Mouse (Mus musculus): ENCODE results near the gene Nrxn3. TPM values are rescaled to one million over a fixed set of nuclear protein-coding genes. Genes with fewer than 3 reads are reported as not detected.

Nrxn3 gene
- polyA plus RNA-seq, 1 experiment from 2014 or later, result 88.1 TPM

DNA sequence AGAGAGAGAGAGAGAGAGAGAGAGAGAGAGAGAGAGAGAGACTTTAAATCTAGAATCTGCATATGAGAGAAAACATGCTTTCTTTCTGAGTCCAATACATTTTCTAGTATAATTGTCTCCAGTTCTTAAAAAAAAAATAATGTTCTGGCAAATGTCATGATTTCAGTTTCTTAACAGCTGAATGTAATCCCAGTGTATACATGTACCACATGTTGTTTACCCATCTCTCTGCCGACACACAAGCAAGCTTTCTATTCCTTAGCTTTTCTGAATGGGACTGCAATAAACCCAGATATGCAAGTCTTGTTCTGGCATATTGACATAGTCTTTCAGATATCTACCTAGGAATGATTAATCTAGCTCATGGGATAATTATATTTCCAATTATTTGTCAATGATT is 1256.5 kb downstream of the Nrxn3 start:
- Histone ChIP-seq H3K4me2 (replicated peaks) (no peak overlapping the region), H3K27ac (no peak overlapping the region), H3K4me1 (replicated peaks) (peaks cover 17% of the 10 kb centered on the region), H3K9ac (replicated peaks) (no peak overlapping the region), H3K9me3 (no peaks in the 10 kb centered on the region), H3K36me3 (no peaks in the 10 kb centered on the region), H3K27me3 (no peaks in the 10 kb centered on the region), H3K4me3 (replicated peaks) (no peak overlapping the region)
- ATAC-seq, result no peak
- 92% methylated on average over 1 of the region's 1 CpGs for WGBS

DNA sequence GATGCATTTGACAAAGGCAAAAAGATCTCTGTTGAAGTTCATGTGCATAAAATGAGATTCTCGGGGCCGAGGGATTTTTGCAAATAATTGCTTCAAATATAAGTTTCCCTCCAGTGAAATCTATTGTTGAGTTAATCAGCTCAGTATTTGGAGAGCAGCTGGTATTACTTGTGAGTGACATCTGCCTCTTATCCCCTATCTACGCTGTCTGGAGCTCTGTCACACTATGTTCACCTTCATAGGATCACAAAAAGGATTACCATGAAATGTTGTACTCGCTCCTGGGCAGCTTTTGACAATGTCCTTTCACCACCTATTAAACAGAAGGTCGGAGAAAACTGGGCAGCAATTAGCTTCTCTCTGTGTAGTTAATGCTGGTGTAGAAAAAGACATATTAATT is 1259.8 kb downstream of the Nrxn3 start:
- Histone ChIP-seq H3K4me1 (replicated peaks) (peaks cover 19% of the 10 kb centered on the region), H3K27me3 (no peaks in the 10 kb centered on the region), H3K4me2 (replicated peaks) (no peak overlapping the region), H3K27ac (peak overlapping the region; percentile 66), H3K36me3 (no peaks in the 10 kb centered on the region), H3K4me3 (replicated peaks) (no peak overlapping the region), H3K9me3 (no peaks in the 10 kb centered on the region), H3K9ac (replicated peaks) (no peak overlapping the region)
- WGBS, result 13% methylated on average over 5 of the region's 5 CpGs
- ATAC-seq, result peak; percentile 65; the same call in 1 of the 2 replicates

DNA sequence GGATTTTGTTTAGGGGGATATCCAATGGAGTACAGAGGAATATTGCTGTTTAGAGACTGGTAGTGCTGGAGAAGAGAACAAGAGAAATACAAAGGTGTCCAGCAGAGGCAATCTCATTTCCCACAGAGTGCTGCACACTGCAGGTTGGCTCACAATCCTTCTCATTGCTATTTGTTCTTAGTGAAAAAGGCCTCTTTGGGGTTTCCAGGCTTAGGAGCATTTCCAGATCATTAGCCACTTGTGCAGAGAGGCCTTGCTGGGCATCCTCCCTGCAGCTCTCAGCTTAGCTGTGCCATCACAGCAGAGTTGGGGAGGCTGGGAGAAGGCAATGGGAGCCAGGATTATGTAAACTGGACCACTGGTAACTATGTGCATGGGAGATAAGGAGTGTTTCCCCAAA is 1260.7 kb downstream of the Nrxn3 start:
- H3K27ac ChIP-seq, result peak overlapping the region; percentile 66
- ATAC-seq, result no peak
- no peaks in the 10 kb centered on the region for H3K36me3 ChIP-seq

GRCm38 (mm10) chr12:89986219-89986618 is 1263.5 kb downstream of the Nrxn3 start:
- Histone ChIP-seq H3K9me3 (no peaks in the 10 kb centered on the region), H3K27ac (no peak overlapping the region), H3K9ac (replicated peaks) (no peak overlapping the region), H3K4me3 (replicated peaks) (no peak overlapping the region), H3K36me3 (no peaks in the 10 kb centered on the region), H3K4me1 (replicated peaks) (peaks cover 19% of the 10 kb centered on the region), H3K27me3 (no peaks in the 10 kb centered on the region), H3K4me2 (replicated peaks) (no peak overlapping the region)
- ATAC-seq, result no peak
- 72% methylated on average over 6 of the region's 6 CpGs for WGBS

More for the DNA sequence above, 1260.7 kb downstream of the Nrxn3 start:
- Histone ChIP-seq H3K4me1 (replicated peaks) (peaks cover 19% of the 10 kb centered on the region), H3K4me3 (replicated peaks) (no peak overlapping the region), H3K27me3 (no peaks in the 10 kb centered on the region), H3K9me3 (no peaks in the 10 kb centered on the region), H3K9ac (replicated peaks) (no peak overlapping the region), H3K4me2 (replicated peaks) (no peak overlapping the region)

GRCm38 (mm10) chr12:89993273-89993672 is 1270.6 kb downstream of the Nrxn3 start:
- Histone ChIP-seq H3K4me3 (replicated peaks) (no peak overlapping the region), H3K4me2 (replicated peaks) (no peak overlapping the region), H3K9me3 (no peaks in the 10 kb centered on the region), H3K27ac (no peak overlapping the region), H3K9ac (replicated peaks) (no peak overlapping the region), H3K36me3 (no peaks in the 10 kb centered on the region), H3K4me1 (replicated peaks) (no peaks in the 10 kb centered on the region), H3K27me3 (no peaks in the 10 kb centered on the region)
- ATAC-seq, result no peak
- WGBS, result 80% methylated on average over 5 of the region's 5 CpGs

DNA sequence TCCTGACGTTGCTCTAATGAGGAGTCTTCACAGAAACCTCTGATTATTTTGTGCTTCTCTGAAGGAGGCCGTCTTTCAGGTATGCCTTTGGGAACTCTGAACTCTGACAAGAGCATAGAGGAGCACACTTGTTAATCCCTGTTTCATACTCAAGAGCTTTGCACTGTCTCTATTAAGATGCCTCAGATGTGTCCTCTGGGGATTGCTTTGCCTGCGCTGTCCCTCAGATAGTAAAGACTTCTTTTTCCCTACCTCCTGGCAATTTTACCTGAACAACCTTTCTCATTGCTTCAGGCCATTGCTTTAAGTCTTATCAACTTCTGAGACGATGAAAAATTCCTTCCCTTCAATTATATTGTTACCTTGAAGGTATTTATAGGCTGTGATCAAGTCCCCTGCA is 1272.7 kb downstream of the Nrxn3 start:
- no peak overlapping the region for H3K4me3 ChIP-seq (replicated peaks)
- no peak for ATAC-seq
- H3K36me3 ChIP-seq, result no peaks in the 10 kb centered on the region
- H3K9ac ChIP-seq (replicated peaks), result no peak overlapping the region
- H3K27ac ChIP-seq, result no peak overlapping the region
- H3K9me3 ChIP-seq, result no peaks in the 10 kb centered on the region
- H3K27me3 ChIP-seq, result no peaks in the 10 kb centered on the region
- H3K4me2 ChIP-seq (replicated peaks), result no peak overlapping the region
- no peaks in the 10 kb centered on the region for H3K4me1 ChIP-seq (replicated peaks)
- WGBS, result 61% methylated on average over 4 of the region's 4 CpGs

DNA sequence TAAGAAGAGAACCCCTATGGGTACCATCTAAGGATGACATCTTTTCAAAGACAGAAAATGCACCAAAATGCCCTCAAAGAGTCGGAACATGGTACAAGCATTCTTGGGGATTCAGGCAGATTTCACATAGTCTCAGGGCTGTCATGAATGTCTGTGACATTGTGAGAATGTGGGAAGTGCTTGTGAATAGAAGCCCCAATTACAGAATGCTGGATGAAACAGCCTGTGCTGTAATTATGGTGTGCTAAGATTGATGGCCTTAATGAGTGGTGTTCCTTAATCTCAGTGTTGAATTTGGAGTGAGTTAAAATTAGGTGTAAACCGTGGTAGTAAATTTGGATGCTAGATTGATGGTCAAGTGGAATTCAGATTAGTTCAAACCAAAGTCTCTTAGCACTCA is 1287.6 kb downstream of the Nrxn3 start:
- Histone ChIP-seq H3K9ac (replicated peaks) (no peak overlapping the region), H3K9me3 (no peaks in the 10 kb centered on the region), H3K27me3 (no peaks in the 10 kb centered on the region), H3K4me3 (replicated peaks) (no peak overlapping the region), H3K36me3 (no peaks in the 10 kb centered on the region), H3K4me2 (replicated peaks) (no peak overlapping the region), H3K27ac (no peak overlapping the region), H3K4me1 (replicated peaks) (no peaks in the 10 kb centered on the region)
- 87% methylated on average over 2 of the region's 2 CpGs for WGBS
- ATAC-seq, result no peak

DNA sequence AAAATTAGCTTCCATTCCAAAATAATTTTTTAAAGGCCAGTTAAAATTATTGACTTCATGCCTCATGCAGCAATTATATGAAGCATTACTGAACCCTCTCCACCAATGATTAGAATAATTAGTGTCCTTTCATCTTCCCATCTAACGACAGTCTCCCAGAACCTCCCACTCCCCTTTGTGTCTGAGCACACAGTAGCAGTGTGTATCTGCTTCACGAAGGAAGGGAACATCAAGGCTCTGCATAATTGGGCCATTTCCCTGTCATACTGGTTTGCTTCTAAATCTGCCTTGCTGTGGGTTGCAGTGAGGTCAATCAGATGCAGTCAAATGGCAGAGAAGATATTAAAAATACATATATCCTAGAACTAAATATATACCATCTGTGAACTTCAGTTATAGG is 1291.3 kb downstream of the Nrxn3 start:
- no peak overlapping the region for H3K27ac ChIP-seq
- ATAC-seq, result peak; percentile 68; the same call in 1 of the 2 replicates
- H3K27me3 ChIP-seq, result no peaks in the 10 kb centered on the region
- H3K4me3 ChIP-seq (replicated peaks), result no peak overlapping the region
- 36% methylated on average over 2 of the region's 2 CpGs for WGBS
- no peak overlapping the region for H3K4me2 ChIP-seq (replicated peaks)
- H3K9ac ChIP-seq (replicated peaks), result no peak overlapping the region
- H3K36me3 ChIP-seq, result no peaks in the 10 kb centered on the region
- H3K9me3 ChIP-seq, result no peaks in the 10 kb centered on the region
- no peaks in the 10 kb centered on the region for H3K4me1 ChIP-seq (replicated peaks)

- Histone ChIP-seq H3K4me2 (replicated peaks) (no peak overlapping the region), H3K4me1 (replicated peaks) (0 out of 2 replicates have a peak, but pooled peaks cover 9% of the 10 kb centered on the region), H3K27me3 (no peaks in the 10 kb centered on the region), H3K9ac (replicated peaks) (no peak overlapping the region), H3K9me3 (no peaks in the 10 kb centered on the region), H3K27ac (no peak overlapping the region), H3K4me3 (replicated peaks) (no peak overlapping the region), H3K36me3 (no peaks in the 10 kb centered on the region)
- WGBS, result 42% methylated on average over 3 of the region's 3 CpGs
- 0 out of 2 replicates have a peak, but pooled peaks have one; percentile 34 for ATAC-seq
Measured at GRCm38 (mm10) chr12:90027023-90027422, 1304.3 kb downstream of the Nrxn3 start.

DNA sequence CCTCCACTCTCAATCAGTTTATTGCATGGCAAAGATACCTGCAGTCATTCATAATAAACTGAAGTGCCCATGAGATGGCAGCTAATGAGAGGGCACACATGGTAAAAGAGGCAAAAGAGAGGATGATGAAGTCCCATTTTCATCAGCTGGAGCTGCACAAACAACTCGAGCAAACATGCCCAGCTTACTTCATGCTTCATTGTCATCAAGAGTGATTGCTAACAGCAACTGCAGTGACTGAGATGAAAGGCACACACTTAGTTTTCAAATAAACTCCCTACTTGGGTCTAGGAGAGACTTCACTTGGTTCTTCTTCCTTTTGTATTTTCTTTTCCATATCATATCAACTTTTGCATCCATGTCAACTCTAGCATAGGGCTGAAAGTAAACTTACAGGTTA is 1318.4 kb downstream of the Nrxn3 start:
- no peaks in the 10 kb centered on the region for H3K9me3 ChIP-seq
- H3K4me3 ChIP-seq (replicated peaks), result no peak overlapping the region
- no peak for ATAC-seq
- H3K27me3 ChIP-seq, result no peaks in the 10 kb centered on the region
- H3K36me3 ChIP-seq, result no peaks in the 10 kb centered on the region
- H3K4me2 ChIP-seq (replicated peaks), result no peak overlapping the region
- no peaks in the 10 kb centered on the region for H3K4me1 ChIP-seq (replicated peaks)
- H3K27ac ChIP-seq, result no peak overlapping the region
- 81% methylated on average over 1 of the region's 1 CpGs for WGBS
- no peak overlapping the region for H3K9ac ChIP-seq (replicated peaks)

DNA sequence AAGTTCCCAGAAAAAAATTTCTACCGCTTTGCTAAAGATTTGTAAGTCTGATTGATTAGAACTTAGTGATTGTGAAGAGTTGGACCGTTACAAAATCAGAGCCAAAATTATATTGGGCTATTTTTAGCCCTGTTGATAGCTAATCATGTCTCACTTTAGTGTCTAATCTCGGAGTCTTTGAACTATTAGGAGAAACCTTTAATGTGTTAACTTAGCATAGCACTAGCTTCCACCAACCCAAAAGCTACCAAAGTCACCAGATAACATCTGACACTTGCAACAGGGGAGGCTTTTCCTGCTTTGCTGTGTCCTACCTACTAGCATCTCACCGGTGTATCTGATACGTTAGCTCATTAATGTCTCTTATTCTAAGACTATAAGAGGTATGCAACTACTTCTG is 1333.6 kb downstream of the Nrxn3 start:
- 93% methylated on average over 5 of the region's 5 CpGs for WGBS
- Histone ChIP-seq H3K9me3 (no peaks in the 10 kb centered on the region), H3K9ac (replicated peaks) (no peak overlapping the region), H3K4me2 (replicated peaks) (no peak overlapping the region), H3K36me3 (no peaks in the 10 kb centered on the region), H3K27me3 (no peaks in the 10 kb centered on the region), H3K27ac (no peak overlapping the region), H3K4me3 (replicated peaks) (no peak overlapping the region), H3K4me1 (replicated peaks) (no peaks in the 10 kb centered on the region)
- ATAC-seq, result no peak

- no peaks in the 10 kb centered on the region for H3K27me3 ChIP-seq
- H3K4me1 ChIP-seq (replicated peaks), result peaks cover 4% of the 10 kb centered on the region; the same call in 1 of the 2 replicates
- no peak overlapping the region for H3K9ac ChIP-seq (replicated peaks)
- H3K36me3 ChIP-seq, result no peaks in the 10 kb centered on the region
- WGBS, result 81% methylated on average over 3 of the region's 3 CpGs
- ATAC-seq, result no peak
- H3K4me3 ChIP-seq (replicated peaks), result no peak overlapping the region
- H3K27ac ChIP-seq, result no peak overlapping the region
- H3K9me3 ChIP-seq, result no peaks in the 10 kb centered on the region
- H3K4me2 ChIP-seq (replicated peaks), result no peak overlapping the region
Measured at GRCm38 (mm10) chr12:90059786-90060185, 1337.1 kb downstream of the Nrxn3 start.

- H3K9ac ChIP-seq (replicated peaks), result no peak overlapping the region
- H3K4me2 ChIP-seq (replicated peaks), result no peak overlapping the region
- peaks cover 4% of the 10 kb centered on the region; the same call in 1 of the 2 replicates for H3K4me1 ChIP-seq (replicated peaks)
- H3K36me3 ChIP-seq, result no peaks in the 10 kb centered on the region
- H3K27me3 ChIP-seq, result no peaks in the 10 kb centered on the region
- no peaks in the 10 kb centered on the region for H3K9me3 ChIP-seq
- H3K4me3 ChIP-seq (replicated peaks), result no peak overlapping the region
- peak; percentile 20; the same call in 1 of the 2 replicates for ATAC-seq
- no peak overlapping the region; the same call in 1 of the 2 replicates for H3K27ac ChIP-seq
- WGBS, result 56% methylated on average over 3 of the region's 3 CpGs
Measured at GRCm38 (mm10) chr12:90061312-90061711, 1338.6 kb downstream of the Nrxn3 start.
